Mouse (Mus musculus) lung, embryonic 15.5 days (tissue): ENCODE results near the gene Ciao2b. TPM values are rescaled to one million over a fixed set of nuclear protein-coding genes. Genes with fewer than 3 reads are reported as not detected.

Source experiments
- ATAC-seq: fragments of 200-750 bp; cut with Nextera tagmentation; 2 replicates; pipeline ENCODE4 v1.8.0; 2017; ENCODE audit warnings: moderate number of reproducible peaks, borderline replicate concordance; ENCODE audit not compliant: low FRiP score, low TSS enrichment; ENCODE audit errors: extremely low read depth
- H3K27ac ChIP-seq: fragments of 300-500 bp; sonication (generic); 2 replicates; pipeline ENCODE4 v1.5.1; 2015; ENCODE audit warnings: moderate library complexity, mild to moderate bottlenecking, inconsistent platforms
- H3K27me3 ChIP-seq: fragments of 300-500 bp; sonication (generic); 2 replicates; pipeline ENCODE4 v1.6.1; 2015; ENCODE audit warnings: inconsistent platforms
- H3K36me3 ChIP-seq: fragments of 300-500 bp; sonication (generic); 2 replicates; pipeline ENCODE4 v1.6.1; 2015; ENCODE audit warnings: inconsistent platforms
- H3K4me1 ChIP-seq: fragments of 300-500 bp; sonication (generic); 2 replicates; pipeline ENCODE4 v1.6.1; 2015; ENCODE audit warnings: inconsistent platforms
- H3K4me2 ChIP-seq: fragments of 300-500 bp; sonication (generic); 2 replicates; pipeline ENCODE4 v1.6.1; 2015; ENCODE audit warnings: inconsistent platforms, mild to moderate bottlenecking, moderate library complexity
- H3K4me3 ChIP-seq: fragments of 300-500 bp; sonication (generic); 2 replicates; pipeline ENCODE4 v1.5.1; 2015; ENCODE audit warnings: mild to moderate bottlenecking, inconsistent platforms
- H3K9ac ChIP-seq: fragments of 300-500 bp; sonication (generic); 2 replicates; pipeline ENCODE4 v1.6.1; 2015; ENCODE audit warnings: inconsistent platforms
- H3K9me3 ChIP-seq: fragments of 300-500 bp; sonication (generic); 2 replicates; pipeline ENCODE4 v1.6.1; 2016; ENCODE audit warnings: inconsistent platforms
- WGBS: fragments of 180-500 bp; shearing (Covaris S2); methylation state at CpG from one replicate; pipeline ENCODE4 v1.1.7; 2015; 5-methylcytosine and 5-hydroxymethylcytosine counted together
- polyA plus RNA-seq: library from polyadenylated mRNA; unstranded; fragments of >200 nt; fragmentation: Nextera tagmentation; extraction: Ambion mirVana; gene quantifications from 2 replicates; pipeline ENCODE4 v1.2.1, GENCODE M21; 2015

Gene Ciao2b
- polyA plus RNA-seq, 1 experiment from 2014 or later: 102 TPM

DNA sequence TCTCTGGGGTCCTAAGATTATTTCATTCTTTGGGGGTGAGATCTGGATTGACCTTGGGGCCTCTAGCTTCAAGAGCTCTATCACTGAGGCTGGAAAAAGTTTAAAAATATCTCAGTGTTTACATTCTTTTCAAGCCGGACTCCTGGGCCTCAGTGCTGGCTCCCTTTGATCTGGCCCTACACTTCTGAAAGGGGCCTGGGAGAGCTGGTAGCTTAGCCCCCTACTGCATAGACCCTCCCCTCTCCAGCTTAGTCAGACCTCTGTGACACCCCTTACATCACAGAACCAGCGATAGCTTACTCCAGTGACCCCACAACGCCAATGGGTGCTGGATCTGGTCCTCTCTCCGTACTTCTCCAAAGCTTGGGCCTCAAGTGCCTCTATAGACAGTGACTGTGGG is 30.2 kb downstream of the Ciao2b start:
- H3K9me3 ChIP-seq: no peaks in the 10 kb centered on the region
- H3K27ac ChIP-seq: peak overlapping the region; percentile 50
- no peak overlapping the region for H3K9ac ChIP-seq
- 12% methylated on average over 4 of the region's 4 CpGs for WGBS
- H3K4me1 ChIP-seq: peaks cover 10% of the 10 kb centered on the region
- ATAC-seq: peak; percentile 54; the same call in 1 of the 2 replicates
- no peaks in the 10 kb centered on the region for H3K36me3 ChIP-seq
- no peak overlapping the region for H3K4me3 ChIP-seq
- no peak overlapping the region for H3K4me2 ChIP-seq
- H3K27me3 ChIP-seq: no peaks in the 10 kb centered on the region

DNA sequence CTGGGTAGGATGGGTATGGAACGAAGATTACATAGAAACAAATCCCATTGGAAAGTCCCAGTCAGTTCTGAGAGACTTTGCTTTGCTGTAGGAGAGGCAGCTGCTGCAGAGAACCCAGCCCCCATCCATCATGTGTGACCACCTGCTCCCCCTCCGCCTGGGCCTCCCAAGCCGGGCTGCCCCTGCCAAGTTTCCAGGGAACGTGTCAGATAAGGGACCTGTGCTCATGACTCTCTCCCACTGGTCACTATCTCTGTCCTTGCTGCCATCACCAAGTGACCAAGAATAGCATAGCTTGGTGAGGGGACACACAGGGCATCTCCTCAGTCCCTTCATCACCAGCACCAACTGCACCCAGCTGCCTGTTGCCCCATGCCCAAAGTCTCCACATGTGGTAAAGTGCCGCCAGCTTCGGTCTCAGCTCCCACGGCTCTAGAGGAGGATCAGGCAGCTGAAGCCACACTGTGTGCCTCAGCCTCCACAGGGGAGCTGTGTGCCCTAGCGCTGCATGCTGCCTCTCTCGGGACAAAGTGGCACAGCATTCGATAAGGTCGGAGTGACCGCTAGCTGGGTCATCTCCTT is 31.5 kb downstream of the Ciao2b start:
- H3K9me3 ChIP-seq: no peaks in the 10 kb centered on the region
- no peak overlapping the region for H3K4me2 ChIP-seq
- no peaks in the 10 kb centered on the region for H3K27me3 ChIP-seq
- H3K4me1 ChIP-seq: peaks cover 10% of the 10 kb centered on the region
- no peaks in the 10 kb centered on the region for H3K36me3 ChIP-seq
- H3K4me3 ChIP-seq: no peak overlapping the region
- no peak overlapping the region for H3K9ac ChIP-seq
- 60% methylated on average over 12 of the region's 12 CpGs for WGBS
- no peak for ATAC-seq
- H3K27ac ChIP-seq: 0 out of 2 replicates have a peak overlapping the region, but pooled peaks have one; percentile 50

DNA sequence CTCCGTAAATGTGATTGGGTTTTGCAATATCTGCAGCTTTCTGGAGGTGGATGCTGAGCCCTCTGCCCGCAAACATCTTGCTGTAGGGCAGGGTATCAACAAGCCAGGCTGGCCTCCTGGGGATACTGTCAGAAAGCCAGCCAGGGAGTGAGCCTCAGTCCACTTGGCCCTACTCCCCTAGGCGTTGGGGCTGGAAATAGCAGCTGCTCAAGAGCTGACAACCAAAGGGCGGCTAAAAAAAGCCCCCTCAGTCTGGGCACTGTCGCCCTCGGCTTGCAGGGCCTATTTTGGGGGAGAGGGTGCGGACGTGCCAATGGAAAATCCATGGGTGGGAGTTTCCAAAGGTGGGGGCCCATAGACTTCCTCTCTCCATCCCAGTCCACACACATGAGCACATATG is 32.5 kb downstream of the Ciao2b start:
- Histone ChIP-seq H3K27ac (no peak overlapping the region), H3K4me1 (peaks cover 10% of the 10 kb centered on the region), H3K4me3 (no peak overlapping the region), H3K36me3 (no peaks in the 10 kb centered on the region), H3K4me2 (no peak overlapping the region), H3K9me3 (no peaks in the 10 kb centered on the region), H3K27me3 (no peaks in the 10 kb centered on the region), H3K9ac (no peak overlapping the region)
- no peak for ATAC-seq
- WGBS: 72% methylated on average over 8 of the region's 8 CpGs

DNA sequence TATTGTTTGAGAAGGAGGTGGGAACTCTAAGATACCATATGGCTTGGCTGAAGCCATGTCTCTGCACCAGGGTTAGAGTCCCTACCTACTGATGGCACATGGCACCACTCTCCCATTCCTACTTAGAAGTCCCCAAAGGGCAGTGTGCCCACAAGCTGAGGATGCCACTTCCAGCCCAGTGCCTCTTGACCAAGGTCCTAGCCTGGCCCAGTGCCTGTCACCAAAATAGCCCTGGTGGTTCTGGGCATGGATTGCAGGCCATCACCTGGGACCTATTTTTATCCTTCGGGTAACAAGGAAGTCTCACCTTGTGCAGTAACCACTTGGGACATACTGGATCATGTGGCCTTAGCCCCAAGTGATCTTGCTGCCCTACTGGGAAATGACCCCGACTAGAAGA is 33.8 kb downstream of the Ciao2b start:
- Histone ChIP-seq H3K36me3 (no peaks in the 10 kb centered on the region), H3K9ac (no peak overlapping the region), H3K27ac (no peak overlapping the region), H3K4me1 (peaks cover 10% of the 10 kb centered on the region), H3K4me2 (no peak overlapping the region), H3K9me3 (no peaks in the 10 kb centered on the region), H3K4me3 (no peak overlapping the region), H3K27me3 (no peaks in the 10 kb centered on the region)
- 82% methylated on average over 2 of the region's 2 CpGs for WGBS
- no peak for ATAC-seq

DNA sequence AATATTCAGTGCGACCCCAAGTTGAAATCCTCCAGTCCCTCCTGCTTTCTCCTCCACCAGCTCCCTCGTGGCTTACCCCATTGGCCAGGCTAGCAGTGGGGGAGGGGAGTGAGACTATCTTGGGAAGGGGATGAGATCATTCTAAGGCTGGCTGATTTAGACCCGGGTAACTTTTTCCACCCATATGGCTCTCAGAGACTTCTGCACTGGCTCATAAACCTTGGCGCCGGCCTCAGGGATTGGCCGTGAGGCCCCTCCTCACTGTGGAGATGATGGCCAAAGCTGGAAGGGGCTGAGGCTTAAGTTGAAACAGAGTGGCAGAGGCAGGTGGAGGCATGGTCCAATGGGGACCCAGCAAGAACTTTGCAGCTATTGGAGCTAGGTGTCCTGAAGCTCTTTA is 35.4 kb downstream of the Ciao2b start:
- no peak overlapping the region for H3K9ac ChIP-seq
- H3K4me1 ChIP-seq: peaks cover 16% of the 10 kb centered on the region
- H3K4me3 ChIP-seq: no peak overlapping the region
- H3K4me2 ChIP-seq: no peak overlapping the region
- ATAC-seq: no peak
- no peaks in the 10 kb centered on the region for H3K9me3 ChIP-seq
- WGBS: 36% methylated on average over 6 of the region's 6 CpGs
- no peaks in the 10 kb centered on the region for H3K27me3 ChIP-seq
- H3K36me3 ChIP-seq: no peaks in the 10 kb centered on the region
- H3K27ac ChIP-seq: no peak overlapping the region

DNA sequence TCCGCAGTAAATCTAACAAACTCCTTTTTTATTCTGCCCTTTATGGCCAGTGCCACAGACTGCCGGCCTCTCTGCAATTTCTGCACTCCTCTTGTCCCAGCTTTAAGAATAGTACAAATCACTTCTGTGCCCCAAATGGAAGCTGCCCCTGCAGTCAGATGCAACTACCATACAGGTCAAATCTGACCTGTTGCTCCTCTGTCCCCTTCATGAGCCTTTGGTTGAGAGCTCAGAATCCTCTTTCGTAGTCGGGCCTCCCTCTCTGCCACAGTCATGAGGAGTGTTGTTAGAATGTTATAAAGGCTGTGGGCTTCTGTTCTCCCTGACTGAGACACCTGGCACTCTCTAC is 38.5 kb downstream of the Ciao2b start:
- Histone ChIP-seq H3K4me3 (no peak overlapping the region), H3K4me1 (peaks cover 16% of the 10 kb centered on the region), H3K4me2 (no peak overlapping the region), H3K9me3 (no peaks in the 10 kb centered on the region), H3K9ac (no peak overlapping the region), H3K27me3 (no peaks in the 10 kb centered on the region), H3K36me3 (no peaks in the 10 kb centered on the region), H3K27ac (no peak overlapping the region)
- 58% methylated on average over 4 of the region's 4 CpGs for WGBS
- ATAC-seq: no peak

DNA sequence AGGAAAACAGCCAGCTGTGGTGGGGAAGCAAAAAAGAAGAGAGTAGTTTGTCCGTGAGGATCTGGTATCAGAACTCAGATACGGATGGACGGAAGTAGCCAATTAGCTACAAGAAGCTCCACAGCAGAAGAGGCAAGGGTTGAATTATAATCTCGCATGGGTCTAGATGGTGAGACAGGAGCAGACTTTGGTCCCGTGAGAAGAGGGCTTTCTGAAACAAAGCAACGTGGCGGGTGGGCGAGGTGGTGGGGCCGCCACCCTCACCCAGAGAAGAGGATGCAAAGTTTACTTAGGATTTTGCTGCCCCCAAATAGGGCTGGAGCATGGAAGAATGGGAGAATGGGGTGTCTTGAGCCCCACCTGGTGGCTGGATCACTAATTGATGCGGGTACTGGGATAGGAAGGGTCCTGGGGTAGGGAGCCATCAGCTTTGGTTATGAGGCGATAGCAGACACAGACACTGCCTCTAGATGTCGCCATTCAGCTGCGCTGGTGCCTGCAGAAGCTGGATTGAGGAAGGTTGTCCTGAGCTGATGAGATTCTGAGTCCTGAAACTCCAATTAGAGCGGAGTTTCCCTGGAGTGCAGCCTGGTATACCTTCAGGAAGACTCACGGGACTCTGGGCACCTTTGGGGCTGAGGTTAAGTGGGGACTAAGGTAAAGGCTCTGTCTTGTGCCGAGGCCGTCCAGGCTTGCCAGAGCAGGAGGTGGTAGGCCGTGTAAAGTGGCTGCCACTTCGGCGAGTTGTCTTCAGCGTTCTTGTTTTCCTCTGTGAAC is 39.1 kb downstream of the Ciao2b start:
- H3K4me1 ChIP-seq: peaks cover 20% of the 10 kb centered on the region
- H3K9ac ChIP-seq: peak overlapping the region; percentile 22
- WGBS: 17% methylated on average over 21 of the region's 21 CpGs
- peak overlapping the region; percentile 33 for H3K4me3 ChIP-seq
- H3K27me3 ChIP-seq: no peaks in the 10 kb centered on the region
- H3K27ac ChIP-seq: no peak overlapping the region
- peak overlapping the region; percentile 64 for H3K4me2 ChIP-seq
- no peaks in the 10 kb centered on the region for H3K36me3 ChIP-seq
- peak; percentile 90 for ATAC-seq
- no peaks in the 10 kb centered on the region for H3K9me3 ChIP-seq

DNA sequence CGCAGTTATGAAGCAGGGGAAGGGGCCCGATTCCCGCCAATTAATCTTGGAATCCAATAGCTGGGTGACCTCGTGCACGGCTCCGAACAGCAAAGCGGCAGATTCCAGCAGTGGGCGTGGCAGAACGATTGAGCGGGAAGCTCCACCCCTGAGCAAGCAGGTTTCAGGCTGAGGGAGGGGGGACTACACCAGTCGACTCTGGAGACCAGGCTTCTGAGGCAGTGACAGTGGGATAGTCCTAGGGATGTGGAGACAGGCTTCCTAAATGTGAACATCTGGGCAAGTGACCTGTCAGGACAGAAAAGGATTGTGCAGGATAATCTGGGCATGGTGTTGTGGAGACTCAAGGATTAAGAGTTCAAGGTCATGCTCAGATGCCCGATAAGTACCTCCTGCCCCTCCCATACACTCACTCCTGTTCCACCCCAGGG is 39.8 kb downstream of the Ciao2b start:
- Histone ChIP-seq H3K4me1 (peaks cover 21% of the 10 kb centered on the region), H3K27ac (no peak overlapping the region), H3K4me2 (peak overlapping the region; percentile 64), H3K27me3 (no peaks in the 10 kb centered on the region), H3K4me3 (peak overlapping the region; percentile 33), H3K9ac (peak overlapping the region; percentile 22; the same call in 1 of the 2 replicates), H3K36me3 (no peaks in the 10 kb centered on the region), H3K9me3 (no peaks in the 10 kb centered on the region)
- peak; percentile 20; the same call in 1 of the 2 replicates for ATAC-seq
- WGBS: 1% methylated on average over 12 of the region's 12 CpGs

DNA sequence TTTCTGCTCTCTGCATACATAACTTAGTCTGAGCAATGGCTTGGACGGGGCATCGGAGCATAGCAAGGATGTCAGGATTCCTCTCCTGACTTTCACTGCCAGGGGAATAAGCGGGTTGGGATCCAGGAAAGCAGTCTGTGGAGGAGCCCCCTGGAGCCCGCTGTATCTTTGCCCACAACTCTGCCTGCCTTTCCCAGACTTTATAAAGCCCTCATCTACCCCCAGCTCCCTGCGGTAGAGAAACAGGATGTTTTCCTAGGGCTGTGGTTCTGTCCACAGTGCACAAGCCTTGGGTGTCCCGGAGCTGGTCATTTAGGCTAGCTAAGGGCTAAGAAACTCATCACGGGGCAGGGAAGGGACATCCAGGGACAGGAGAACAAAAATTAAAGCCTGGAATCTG is 40.4 kb downstream of the Ciao2b start:
- Histone ChIP-seq H3K4me3 (peak overlapping the region; percentile 33; the same call in 1 of the 2 replicates), H3K27ac (no peak overlapping the region), H3K4me2 (peak overlapping the region; percentile 64), H3K9me3 (no peaks in the 10 kb centered on the region), H3K36me3 (no peaks in the 10 kb centered on the region), H3K4me1 (peaks cover 21% of the 10 kb centered on the region), H3K27me3 (no peaks in the 10 kb centered on the region), H3K9ac (0 out of 2 replicates have a peak overlapping the region, but pooled peaks have one; percentile 3)
- ATAC-seq: no peak
- WGBS: 21% methylated on average over 7 of the region's 7 CpGs

DNA sequence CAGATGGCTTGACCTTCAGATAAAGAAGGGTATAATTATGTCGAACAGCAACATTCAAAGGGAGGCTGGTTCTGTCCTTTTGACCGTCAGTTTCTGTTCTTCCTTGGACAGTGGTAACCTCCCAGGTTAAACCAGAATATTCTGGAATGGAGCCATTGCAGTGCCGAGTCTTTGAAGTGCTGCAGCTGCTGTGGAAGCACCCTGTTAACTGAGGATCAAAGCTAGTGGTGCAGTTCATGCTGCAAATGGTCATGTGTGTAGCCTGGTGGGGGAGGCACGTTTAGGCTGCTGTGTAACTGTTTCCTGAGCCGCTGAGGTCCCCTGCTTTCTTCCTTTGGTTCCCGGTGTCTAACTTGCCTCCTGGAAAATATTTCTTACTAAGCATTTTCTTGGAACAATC is 43.3 kb downstream of the Ciao2b start:
- no peaks in the 10 kb centered on the region for H3K9me3 ChIP-seq
- no peak overlapping the region for H3K4me2 ChIP-seq
- 38% methylated on average over 6 of the region's 6 CpGs for WGBS
- H3K36me3 ChIP-seq: peaks cover 13% of the 10 kb centered on the region
- no peak overlapping the region for H3K27ac ChIP-seq
- H3K4me3 ChIP-seq: no peak overlapping the region
- H3K27me3 ChIP-seq: no peaks in the 10 kb centered on the region
- ATAC-seq: no peak
- no peak overlapping the region for H3K9ac ChIP-seq
- H3K4me1 ChIP-seq: peaks cover 21% of the 10 kb centered on the region

DNA sequence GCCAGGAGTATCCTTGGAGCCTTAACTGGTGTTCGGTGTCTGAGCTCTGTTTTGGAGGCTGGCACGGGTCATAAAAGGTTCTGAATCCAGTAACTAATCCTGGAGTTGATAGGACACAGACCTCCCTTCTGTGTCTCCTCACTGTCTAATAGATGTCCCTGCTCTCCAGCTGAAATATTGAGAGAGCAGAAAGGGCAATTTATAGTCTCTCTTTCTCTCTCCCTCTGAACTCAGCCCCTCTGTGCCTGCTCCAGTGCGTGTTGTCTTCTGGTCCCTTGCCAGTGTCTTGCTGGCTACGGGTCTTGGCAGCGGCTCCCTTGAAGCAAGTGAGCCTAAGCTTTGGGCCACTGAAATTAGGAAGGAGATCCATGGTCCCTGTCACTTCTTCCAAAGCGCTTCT is 44.1 kb downstream of the Ciao2b start:
- H3K4me3 ChIP-seq: no peak overlapping the region
- peak overlapping the region; percentile 34; the same call in 1 of the 2 replicates for H3K27ac ChIP-seq
- H3K9ac ChIP-seq: no peak overlapping the region
- no peaks in the 10 kb centered on the region for H3K9me3 ChIP-seq
- no peak overlapping the region for H3K4me2 ChIP-seq
- ATAC-seq: no peak
- 55% methylated on average over 6 of the region's 6 CpGs for WGBS
- peaks cover 23% of the 10 kb centered on the region for H3K4me1 ChIP-seq
- H3K36me3 ChIP-seq: peaks cover 13% of the 10 kb centered on the region
- no peaks in the 10 kb centered on the region for H3K27me3 ChIP-seq

DNA sequence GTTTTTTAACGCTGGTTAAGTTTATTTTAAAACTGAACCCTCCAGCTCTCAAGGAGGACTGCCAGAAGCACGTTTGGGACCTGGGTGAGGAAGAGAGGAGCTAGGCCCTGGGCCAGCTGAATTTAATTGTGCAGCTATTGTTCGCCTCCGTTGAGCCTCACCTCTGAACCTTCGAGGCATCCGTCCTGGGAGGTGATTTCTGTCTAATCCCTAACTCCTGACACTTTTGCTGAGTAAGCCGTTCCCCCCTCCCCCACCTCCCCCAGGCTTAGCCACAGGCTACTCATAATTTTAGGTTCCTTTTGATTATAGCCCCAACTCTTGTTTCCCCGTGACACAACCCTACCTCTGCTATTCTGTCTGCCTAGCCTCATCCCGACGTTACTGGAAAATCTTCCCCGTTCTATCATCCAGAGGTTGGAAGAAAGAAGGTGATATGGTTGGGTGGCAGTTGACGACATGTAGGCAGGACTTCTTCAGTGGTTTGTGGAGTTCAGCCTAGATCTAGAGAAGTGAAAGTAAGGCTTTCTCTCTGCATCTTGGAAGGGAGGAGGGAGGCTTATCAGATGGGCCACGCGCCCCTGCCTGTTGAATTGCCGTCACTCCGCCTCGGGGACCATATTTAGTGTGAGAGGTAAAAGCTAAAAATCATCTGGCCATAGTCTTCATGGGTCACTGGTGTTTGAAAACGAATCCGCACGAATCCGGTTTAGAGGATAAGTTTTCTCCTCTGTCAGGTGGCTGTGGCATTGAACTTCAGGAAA is 45.8 kb downstream of the Ciao2b start:
- H3K4me2 ChIP-seq: no peak overlapping the region
- H3K4me3 ChIP-seq: no peak overlapping the region
- H3K27ac ChIP-seq: no peak overlapping the region
- peaks cover 20% of the 10 kb centered on the region for H3K4me1 ChIP-seq
- H3K9me3 ChIP-seq: no peaks in the 10 kb centered on the region
- H3K36me3 ChIP-seq: peaks cover 13% of the 10 kb centered on the region
- ATAC-seq: no peak
- no peak overlapping the region for H3K9ac ChIP-seq
- 78% methylated on average over 21 of the region's 21 CpGs for WGBS
- H3K27me3 ChIP-seq: no peaks in the 10 kb centered on the region
